Mouse (Mus musculus) C2C12 (cell line): ENCODE measurements around the gene Nsun2. TPM values are rescaled to one million over a fixed set of nuclear protein-coding genes. Genes with fewer than 3 reads are reported as not detected.

Source experiments
- H3K27me3 ChIP-seq: one replicate; pipeline ENCODE4 v1.6.1; 2011; ENCODE audit not compliant: control insufficient read depth, insufficient read depth, insufficient read length
- H3K36me3 ChIP-seq: one replicate; pipeline ENCODE4 v1.6.1; 2011; ENCODE audit not compliant: control insufficient read depth, insufficient read depth
- H3K4me3 ChIP-seq: one replicate; pipeline ENCODE4 v1.5.1; 2011; ENCODE audit warnings: mild to moderate bottlenecking, control low read depth; ENCODE audit not compliant: poor library complexity, insufficient read depth, severe bottlenecking
- H3K79me2 ChIP-seq: one replicate; pipeline ENCODE4 v1.6.1; 2011; ENCODE audit not compliant: control insufficient read depth, insufficient read depth
- H3K79me3 ChIP-seq: one replicate; pipeline ENCODE4 v1.6.1; 2011; ENCODE audit warnings: low read depth, control low read depth
- H3ac ChIP-seq: one replicate; pipeline ENCODE3; 2011; ENCODE audit warnings: low read depth; ENCODE audit not compliant: control insufficient read depth, insufficient read length
- CEBPB ChIP-seq: IDR thresholded peaks from one replicate; pipeline ENCODE4 v1.6.1; 2011; ENCODE audit warnings: low read depth, mild to moderate bottlenecking, control low read depth, moderate library complexity
- CTCF ChIP-seq: IDR thresholded peaks from one replicate; pipeline ENCODE4 v1.5.1; 2011; ENCODE audit not compliant: control insufficient read depth, insufficient read depth, insufficient read length
- FOSL1 ChIP-seq: IDR thresholded peaks from one replicate; pipeline ENCODE4 v1.8.0; 2011; ENCODE audit warnings: mild to moderate bottlenecking, low read length; ENCODE audit not compliant: poor library complexity, insufficient read depth, severe bottlenecking
- MAX ChIP-seq: IDR thresholded peaks from one replicate; pipeline ENCODE4 v1.6.1; 2011; ENCODE audit warnings: mild to moderate bottlenecking, control low read depth
- MYOD1 ChIP-seq: IDR thresholded peaks from one replicate; pipeline ENCODE4 v1.6.1; 2011; ENCODE audit warnings: low read depth; ENCODE audit not compliant: control insufficient read depth, insufficient read length
- MYOG ChIP-seq: IDR thresholded peaks from one replicate; pipeline ENCODE4 v1.6.1; 2011; ENCODE audit not compliant: control insufficient read depth, insufficient read length; ENCODE audit errors: extremely low read depth
- USF1 ChIP-seq: IDR thresholded peaks from one replicate; pipeline ENCODE4 v1.6.1; 2011; ENCODE audit warnings: low read depth, mild to moderate bottlenecking, control low read depth, moderate library complexity
- polyA plus RNA-seq: library from polyadenylated mRNA; unstranded; fragments of >200 nt; fragmentation: generic; extraction: Trizol; gene quantifications from one replicate; pipeline ENCODE4 v1.2.1, GENCODE M21; 2012; ENCODE audit warnings: missing spikeins

Nsun2 gene
- polyA plus RNA-seq, 1 experiment: 93.7 TPM

- Histone ChIP-seq H3K36me3 (no peaks in the 10 kb centered on the region), H3K27me3 (no peaks in the 10 kb centered on the region), H3K4me3 (no peak overlapping the region), H3ac (no peak overlapping the region), H3K79me2 (no peaks in the 10 kb centered on the region), H3K79me3 (no peaks in the 10 kb centered on the region)
- TF ChIP-seq MAX (no peak), CEBPB (no peak), FOSL1 (no peak), USF1 (no peak), CTCF (no peak), MYOG (no peak), MYOD1 (no peak)
Measured at GRCm38 (mm10) chr13:69542571-69543352, 9.2 kb downstream of the Nsun2 start.

DNA sequence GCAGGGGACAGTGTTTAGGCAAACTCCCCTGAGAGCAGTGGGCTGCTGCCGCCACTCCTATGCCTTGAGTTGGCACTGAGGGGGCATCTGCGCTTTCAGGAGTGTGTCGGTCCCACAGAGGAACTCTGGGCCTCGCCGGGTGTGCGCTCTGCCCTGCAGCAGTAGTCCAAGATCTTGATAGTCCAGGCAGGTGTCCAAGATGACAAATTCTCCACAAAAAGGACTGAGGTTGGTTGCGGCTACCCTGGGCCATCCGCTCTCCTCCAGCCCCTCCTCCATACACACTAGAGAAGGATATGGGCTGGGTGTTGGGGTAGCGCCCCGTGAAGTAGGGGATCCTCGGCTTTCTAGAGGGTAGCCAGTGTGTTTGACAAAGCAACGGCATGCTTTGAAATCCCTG lies 10.0 kb downstream of the Nsun2 start:
- H3K79me3 ChIP-seq: no peaks in the 10 kb centered on the region
- H3K79me2 ChIP-seq: no peaks in the 10 kb centered on the region
- TF ChIP-seq MYOG: no peak
- no peak for TF ChIP-seq CEBPB
- no peak for TF ChIP-seq CTCF
- no peak overlapping the region for H3ac ChIP-seq
- no peaks in the 10 kb centered on the region for H3K27me3 ChIP-seq
- no peak overlapping the region for H3K4me3 ChIP-seq
- no peaks in the 10 kb centered on the region for H3K36me3 ChIP-seq

DNA sequence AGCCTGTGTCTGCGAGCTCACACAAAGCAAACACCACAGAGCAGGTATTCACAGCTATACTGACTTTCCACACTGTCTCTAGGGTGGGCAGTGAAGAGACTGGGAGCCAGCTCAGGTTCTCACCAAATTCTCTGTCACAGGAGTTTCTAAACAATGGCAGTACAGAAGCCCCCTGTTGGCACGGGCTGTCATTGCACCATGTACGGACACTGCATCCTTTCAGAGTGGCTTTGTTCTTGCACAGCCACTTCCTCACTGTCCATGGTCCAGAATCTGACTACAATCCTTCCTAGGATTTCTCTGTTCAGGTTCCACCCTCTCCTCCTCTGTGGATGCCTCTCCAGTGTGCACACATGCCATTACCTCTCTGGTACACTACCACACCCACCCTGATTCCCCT lies 11.5 kb downstream of the Nsun2 start:
- TF ChIP-seq CTCF (no peak), CEBPB (no peak), MYOG (no peak), MAX (no peak), USF1 (no peak), FOSL1 (no peak), MYOD1 (no peak)
- Histone ChIP-seq H3K4me3 (no peak overlapping the region), H3K36me3 (no peaks in the 10 kb centered on the region), H3K27me3 (no peaks in the 10 kb centered on the region), H3K79me3 (no peaks in the 10 kb centered on the region), H3K79me2 (no peaks in the 10 kb centered on the region), H3ac (no peak overlapping the region)

DNA sequence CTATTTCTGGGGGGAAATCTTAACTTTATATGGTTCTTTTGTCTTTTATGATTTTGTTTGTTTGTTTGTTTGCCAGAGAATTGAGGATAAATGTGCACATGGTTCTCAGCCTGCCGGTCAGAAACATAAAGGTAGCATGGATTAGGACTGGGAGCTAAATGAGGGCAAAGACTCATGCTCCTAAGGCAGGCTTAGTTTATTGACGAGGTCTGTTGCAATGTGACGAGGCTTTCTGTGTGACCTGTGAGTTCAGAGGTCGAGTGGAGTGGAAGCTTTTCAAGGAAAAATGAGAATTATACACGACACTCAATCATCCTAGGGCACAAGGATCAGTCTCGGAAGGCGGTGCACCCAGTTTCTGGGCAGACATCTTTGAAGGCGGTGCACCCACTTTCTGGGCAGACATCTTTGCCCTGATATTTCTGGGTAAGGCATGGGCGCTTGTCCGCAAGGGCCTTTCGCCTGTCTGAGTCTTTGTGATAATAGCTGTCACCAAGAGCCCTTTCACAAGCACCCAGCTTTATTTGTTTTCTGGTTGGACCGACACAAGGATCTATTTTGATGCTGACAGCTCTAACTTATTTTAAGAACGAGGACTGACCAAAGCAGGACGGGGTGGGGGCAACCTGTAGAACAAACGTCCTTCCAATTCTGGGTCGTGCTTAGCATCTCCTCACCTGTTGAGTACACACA lies 14.1 kb downstream of the Nsun2 start:
- TF ChIP-seq CEBPB: no peak
- no peaks in the 10 kb centered on the region for H3K79me2 ChIP-seq
- no peak overlapping the region for H3K4me3 ChIP-seq
- H3K27me3 ChIP-seq: no peaks in the 10 kb centered on the region
- H3ac ChIP-seq: no peak overlapping the region
- no peaks in the 10 kb centered on the region for H3K79me3 ChIP-seq
- H3K36me3 ChIP-seq: no peaks in the 10 kb centered on the region

GRCm38 (mm10) chr13:69549980-69550379 lies 16.4 kb downstream of the Nsun2 start:
- Histone ChIP-seq H3K4me3 (no peak overlapping the region), H3K27me3 (no peaks in the 10 kb centered on the region), H3K36me3 (no peaks in the 10 kb centered on the region), H3ac (no peak overlapping the region), H3K79me3 (no peaks in the 10 kb centered on the region), H3K79me2 (no peaks in the 10 kb centered on the region)
- TF ChIP-seq MYOG: no peak
- no peak for TF ChIP-seq MYOD1
- TF ChIP-seq CTCF: no peak
- no peak for TF ChIP-seq FOSL1
- TF ChIP-seq MAX: no peak
- no peak for TF ChIP-seq CEBPB
- TF ChIP-seq USF1: no peak

- H3K27me3 ChIP-seq: no peaks in the 10 kb centered on the region
- H3K79me3 ChIP-seq: no peaks in the 10 kb centered on the region
- no peaks in the 10 kb centered on the region for H3K36me3 ChIP-seq
- H3K4me3 ChIP-seq: no peak overlapping the region
- no peak overlapping the region for H3ac ChIP-seq
- no peak for TF ChIP-seq CTCF
- H3K79me2 ChIP-seq: no peaks in the 10 kb centered on the region
Measured at GRCm38 (mm10) chr13:69550831-69551230, 17.3 kb downstream of the Nsun2 start.
